Mouse (Mus musculus): ENCODE data around the gene Bach1. TPM values are rescaled to one million over a fixed set of nuclear protein-coding genes. Genes with fewer than 3 reads are reported as not detected.

The Bach1 gene
- total and polyA plus RNA-seq, 3 experiments: 8.3 to 27.9 (median 26.4) TPM

DNA sequence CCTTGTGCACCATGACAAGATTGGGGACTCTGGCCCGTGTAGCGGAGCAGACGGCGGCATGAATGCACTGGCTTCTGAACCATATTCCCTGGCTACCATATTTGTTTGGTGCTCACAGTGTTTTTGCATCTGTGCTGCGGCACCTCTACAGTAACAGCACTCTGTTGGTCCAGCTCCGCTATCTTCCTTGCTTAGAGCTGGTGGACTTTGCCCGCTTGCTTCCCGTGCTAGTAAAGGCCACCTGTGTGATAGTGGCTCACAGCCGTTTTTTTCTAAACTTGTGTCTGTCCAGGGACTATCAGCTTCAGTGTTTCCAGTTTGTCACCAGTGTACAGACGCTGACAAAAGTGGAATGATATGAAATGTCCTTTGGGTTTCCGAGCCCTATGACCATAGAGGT, 59.3 kb downstream of the Bach1 start:
- no peak for TF ChIP-seq CTCF (IDR thresholded peaks at IDR 0.05)
- TF ChIP-seq EP300 (IDR thresholded peaks at IDR 0.05; ENCODE audit: insufficient read depth, low read depth, low read length): no peak
- no peak for TF ChIP-seq POLR2A (IDR thresholded peaks at IDR 0.05; ENCODE audit: insufficient read depth, low read depth, low read length)
- Histone ChIP-seq H3K4me1 (ENCODE audit: control insufficient read depth, insufficient read depth, low read length) (no peaks in the 10 kb centered on the region), H3K36me3 (ENCODE audit: control insufficient read depth, insufficient read depth, low read length) (no peaks in the 10 kb centered on the region), H3K27me3 (ENCODE audit: control insufficient read depth, insufficient read depth, low read length) (no peaks in the 10 kb centered on the region), H3K79me2 (replicated peaks; ENCODE audit: control insufficient read depth, insufficient read depth, low read length) (no peaks in the 10 kb centered on the region), H3K4me3 (no peak overlapping the region), H3K9ac (ENCODE audit: low read depth, low read length) (no peak overlapping the region), H3K27ac (no peak overlapping the region)
- DNase-seq: no peak
- intact Hi-C loops (cut with DNase I): no loop called here
- 91% methylated on average over 11 of the region's 11 CpGs for WGBS

DNA sequence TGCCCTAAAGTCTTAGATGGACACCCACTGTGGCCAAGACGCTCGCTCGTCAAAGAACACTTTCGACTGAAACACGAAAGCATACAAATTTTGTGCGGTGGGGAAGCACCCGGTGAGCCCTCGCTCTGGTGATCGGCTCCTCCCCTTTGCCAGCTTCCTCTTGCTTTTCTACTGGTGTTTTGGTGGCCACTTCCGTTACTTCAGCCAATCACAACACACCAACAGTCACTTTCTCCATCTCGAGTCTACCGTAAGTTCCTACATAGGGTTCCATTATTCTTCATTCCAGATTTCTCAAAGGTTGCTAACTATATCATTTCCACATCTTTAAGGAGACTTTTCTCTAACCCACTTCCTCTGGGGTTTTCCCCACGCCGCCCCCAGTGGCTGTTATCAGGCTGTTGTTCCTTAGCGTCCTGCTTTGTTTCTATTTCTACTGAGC, 65.9 kb downstream of the Bach1 start:
- intact Hi-C loops (cut with DNase I): no loop called here

DNA sequence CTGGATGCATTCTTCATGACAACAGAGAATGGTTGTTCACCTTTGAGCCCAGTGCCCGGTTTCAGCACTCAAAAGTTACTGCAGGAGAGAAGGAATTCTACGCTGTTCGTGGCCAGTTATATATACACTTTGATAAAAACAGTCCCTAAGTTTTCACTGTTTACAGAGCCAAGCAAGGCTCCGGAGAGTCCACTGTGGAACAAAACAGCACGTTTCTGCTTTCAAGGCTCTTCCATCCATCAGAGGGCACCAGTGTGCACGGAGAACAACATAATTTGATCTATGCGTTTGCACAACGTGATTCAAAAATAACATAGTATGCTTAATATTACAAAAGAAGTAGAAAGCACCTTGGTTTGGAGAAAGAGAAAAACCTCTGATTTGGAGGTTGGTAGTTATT, 67.2 kb downstream of the Bach1 start:
- WGBS: 39% methylated on average over 8 of the region's 8 CpGs
- no peaks in the 10 kb centered on the region for H3K79me2 ChIP-seq (replicated peaks; ENCODE audit: control insufficient read depth, insufficient read depth, low read length)
- H3K4me3 ChIP-seq: no peak overlapping the region
- H3K4me1 ChIP-seq (ENCODE audit: control insufficient read depth, insufficient read depth, low read length): no peaks in the 10 kb centered on the region
- no peak for DNase-seq
- H3K27me3 ChIP-seq (ENCODE audit: control insufficient read depth, insufficient read depth, low read length): no peaks in the 10 kb centered on the region
- intact Hi-C loops (cut with DNase I): no loop called here
- H3K36me3 ChIP-seq (ENCODE audit: control insufficient read depth, insufficient read depth, low read length): no peaks in the 10 kb centered on the region
- H3K27ac ChIP-seq: no peak overlapping the region
- no peak for TF ChIP-seq POLR2A (IDR thresholded peaks at IDR 0.05; ENCODE audit: insufficient read depth, low read depth, low read length)
- peak; percentile 50 for TF ChIP-seq CTCF (IDR thresholded peaks at IDR 0.05)
- H3K9ac ChIP-seq (ENCODE audit: low read depth, low read length): no peak overlapping the region

More for the DNA sequence above, 65.9 kb downstream of the Bach1 start:
- DNase-seq: no peak
- H3K9ac ChIP-seq (ENCODE audit: low read depth, low read length): no peak overlapping the region
- WGBS: 78% methylated on average over 15 of the region's 15 CpGs
- H3K4me1 ChIP-seq (ENCODE audit: control insufficient read depth, insufficient read depth, low read length): no peaks in the 10 kb centered on the region
- H3K27me3 ChIP-seq (ENCODE audit: control insufficient read depth, insufficient read depth, low read length): no peaks in the 10 kb centered on the region
- no peaks in the 10 kb centered on the region for H3K79me2 ChIP-seq (replicated peaks; ENCODE audit: control insufficient read depth, insufficient read depth, low read length)
- no peak overlapping the region for H3K27ac ChIP-seq
- H3K4me3 ChIP-seq: no peak overlapping the region
- no peaks in the 10 kb centered on the region for H3K36me3 ChIP-seq (ENCODE audit: control insufficient read depth, insufficient read depth, low read length)
- TF ChIP-seq POLR2A (IDR thresholded peaks at IDR 0.05; ENCODE audit: insufficient read depth, low read depth, low read length): no peak
- TF ChIP-seq CTCF (IDR thresholded peaks at IDR 0.05): no peak
- TF ChIP-seq EP300 (IDR thresholded peaks at IDR 0.05; ENCODE audit: insufficient read depth, low read depth, low read length): no peak

DNA sequence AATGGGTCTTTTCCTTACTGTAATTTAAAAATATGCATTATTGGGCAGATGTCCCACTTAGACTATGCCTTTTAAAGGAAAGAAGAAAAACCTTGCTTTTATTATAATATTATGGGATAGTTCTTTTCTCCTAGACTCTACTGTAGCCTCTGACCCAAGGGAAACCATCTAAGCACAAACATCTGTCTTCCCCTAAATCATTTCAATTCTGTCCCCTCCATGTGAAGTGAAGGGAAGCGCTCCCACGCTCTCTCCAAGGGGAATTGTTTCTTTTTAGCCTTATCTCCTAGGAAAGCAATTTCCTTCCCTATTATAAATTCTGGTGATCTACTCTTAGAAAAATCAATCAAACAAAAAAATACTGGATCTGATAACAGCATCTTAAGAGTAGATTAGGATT, 71.8 kb downstream of the Bach1 start:
- intact Hi-C loops (cut with DNase I): no loop called here

DNA sequence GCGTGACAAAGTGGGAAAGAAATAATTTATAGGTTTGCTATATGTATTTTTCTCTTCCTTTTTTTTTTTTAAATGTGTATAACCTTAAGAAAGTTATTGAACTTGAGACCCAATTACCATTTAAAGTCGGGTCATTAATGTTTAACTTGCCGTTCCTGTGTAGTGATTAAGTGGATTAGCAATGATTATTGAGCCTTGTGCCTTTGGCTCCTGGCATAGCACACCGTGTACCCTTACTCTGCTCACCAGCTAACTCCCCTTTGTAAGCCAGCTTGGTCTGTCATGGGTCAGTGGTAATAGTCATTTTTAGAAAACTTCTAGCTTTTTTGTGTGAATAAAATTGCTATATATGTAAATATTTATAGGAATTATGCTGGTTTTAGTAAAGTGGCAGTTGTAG, 73.2 kb downstream of the Bach1 start:
- Histone ChIP-seq H3K4me3 (no peak overlapping the region), H3K27ac (no peak overlapping the region), H3K4me1 (ENCODE audit: control insufficient read depth, insufficient read depth, low read length) (no peaks in the 10 kb centered on the region), H3K79me2 (replicated peaks; ENCODE audit: control insufficient read depth, insufficient read depth, low read length) (no peaks in the 10 kb centered on the region), H3K9ac (ENCODE audit: low read depth, low read length) (no peak overlapping the region), H3K27me3 (ENCODE audit: control insufficient read depth, insufficient read depth, low read length) (no peaks in the 10 kb centered on the region), H3K36me3 (ENCODE audit: control insufficient read depth, insufficient read depth, low read length) (no peaks in the 10 kb centered on the region)
- TF ChIP-seq POLR2A (IDR thresholded peaks at IDR 0.05; ENCODE audit: insufficient read depth, low read depth, low read length): no peak
- no peak for TF ChIP-seq CTCF (IDR thresholded peaks at IDR 0.05)
- TF ChIP-seq EP300 (IDR thresholded peaks at IDR 0.05; ENCODE audit: insufficient read depth, low read depth, low read length): no peak
- WGBS: 81% methylated on average over 4 of the region's 4 CpGs
- DNase-seq: no peak
- intact Hi-C loops (cut with DNase I): no loop called here

More for the DNA sequence above, 71.8 kb downstream of the Bach1 start:
- Histone ChIP-seq H3K79me2 (replicated peaks; ENCODE audit: control insufficient read depth, insufficient read depth, low read length) (no peaks in the 10 kb centered on the region), H3K27me3 (ENCODE audit: control insufficient read depth, insufficient read depth, low read length) (no peaks in the 10 kb centered on the region), H3K36me3 (ENCODE audit: control insufficient read depth, insufficient read depth, low read length) (no peaks in the 10 kb centered on the region), H3K27ac (no peak overlapping the region), H3K9ac (ENCODE audit: low read depth, low read length) (no peak overlapping the region), H3K4me1 (ENCODE audit: control insufficient read depth, insufficient read depth, low read length) (no peaks in the 10 kb centered on the region), H3K4me3 (no peak overlapping the region)
- WGBS: 51% methylated on average over 2 of the region's 2 CpGs
- DNase-seq: no peak
- TF ChIP-seq POLR2A (IDR thresholded peaks at IDR 0.05; ENCODE audit: insufficient read depth, low read depth, low read length): no peak
- TF ChIP-seq CTCF (IDR thresholded peaks at IDR 0.05): no peak
- TF ChIP-seq EP300 (IDR thresholded peaks at IDR 0.05; ENCODE audit: insufficient read depth, low read depth, low read length): no peak

DNA sequence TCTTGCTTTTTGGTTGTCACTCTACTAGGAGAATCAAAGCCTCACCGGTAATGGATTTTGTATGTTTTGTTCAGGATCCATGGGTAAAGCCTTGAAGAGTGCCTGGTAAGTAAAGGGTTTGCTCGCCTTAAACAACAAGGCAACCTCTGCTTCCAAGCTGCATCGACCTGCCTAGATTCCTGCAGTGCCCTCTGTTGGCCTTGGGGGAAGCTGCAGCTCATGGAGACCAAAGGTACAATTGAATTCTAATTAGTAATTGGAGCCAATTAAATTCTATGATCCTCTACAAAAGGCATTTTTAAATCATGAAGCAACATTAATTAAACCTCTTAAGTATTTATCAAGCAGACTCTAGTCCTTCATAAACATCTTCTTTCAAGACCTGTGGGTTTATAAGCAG, 75.7 kb downstream of the Bach1 start:
- no peaks in the 10 kb centered on the region for H3K4me1 ChIP-seq (ENCODE audit: control insufficient read depth, insufficient read depth, low read length)
- 56% methylated on average over 3 of the region's 3 CpGs for WGBS
- TF ChIP-seq CTCF (IDR thresholded peaks at IDR 0.05) (peak; percentile 69), POLR2A (IDR thresholded peaks at IDR 0.05; ENCODE audit: insufficient read depth, low read depth, low read length) (no peak), EP300 (IDR thresholded peaks at IDR 0.05; ENCODE audit: insufficient read depth, low read depth, low read length) (no peak)
- H3K79me2 ChIP-seq (replicated peaks; ENCODE audit: control insufficient read depth, insufficient read depth, low read length): no peaks in the 10 kb centered on the region
- no peak overlapping the region for H3K27ac ChIP-seq
- H3K27me3 ChIP-seq (ENCODE audit: control insufficient read depth, insufficient read depth, low read length): no peaks in the 10 kb centered on the region
- no peak overlapping the region for H3K9ac ChIP-seq (ENCODE audit: low read depth, low read length)
- H3K36me3 ChIP-seq (ENCODE audit: control insufficient read depth, insufficient read depth, low read length): no peaks in the 10 kb centered on the region
- no peak overlapping the region for H3K4me3 ChIP-seq
- no peak for DNase-seq
- intact Hi-C loops (cut with DNase I): no loop called here
